Mouse (Mus musculus): Measurements from ENCODE around the gene Jph3.

- no peak for TF ChIP-seq CTCF (IDR thresholded peaks at IDR 0.05; ENCODE audit: extremely low read depth, insufficient read depth, low read length)
- TF ChIP-seq POLR2A (IDR thresholded peaks at IDR 0.05; ENCODE audit: extremely low read depth, insufficient read depth, low read length) = no peak
Observed at GRCm38 (mm10) chr8:121788786-121789185, 59.4 kb downstream of the Jph3 start.

Measured in cortical plate, adult 2 months (tissue).